Comparison of ENCODE assay signal across 21 mouse cellular contexts in the genomic region with DNA sequence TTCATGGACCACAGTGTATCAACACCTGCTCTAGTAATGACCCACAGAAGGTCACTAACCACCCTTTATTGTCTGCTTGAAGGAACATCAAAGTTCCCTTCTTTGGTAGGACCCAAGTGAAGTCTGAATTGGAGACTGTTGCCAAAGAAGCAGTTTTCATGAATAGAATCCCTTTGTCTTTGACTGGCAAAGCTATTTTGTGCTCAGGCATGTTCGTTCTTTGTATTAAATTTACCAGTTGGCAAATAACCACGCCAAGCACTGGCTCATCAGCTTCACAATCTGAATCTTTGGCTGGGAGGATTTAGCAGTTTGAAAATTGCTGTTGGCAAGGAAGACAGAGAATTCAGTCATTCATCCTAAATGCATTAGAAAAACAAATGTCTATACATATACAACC.
"Had no signal": no experiment of that assay in that cellular context is flagged by ENCODE, and none has a peak within 500 bp of the region (broad histone marks: within the 10 kb centered on the region; RNA-seq: fewer than 3 reads in every experiment).

No protein-coding gene starts in this region.

- H3K36me3 ChIP-seq: kidney, embryonic 15.5 days; limb, embryonic 10.5 days; limb, embryonic 13.5 days; liver, embryonic 13.5 days; neural tube, embryonic 12.5 days; neural tube, embryonic 15.5 days had no signal

- H3K9me3 ChIP-seq: kidney, embryonic 15.5 days; limb, embryonic 10.5 days; liver, embryonic 13.5 days; neural tube, embryonic 12.5 days; neural tube, embryonic 15.5 days had no signal

- H3K4me1 ChIP-seq: kidney, embryonic 15.5 days; limb, embryonic 10.5 days; limb, embryonic 13.5 days; liver, embryonic 13.5 days; neural tube, embryonic 12.5 days; neural tube, embryonic 15.5 days had no signal

- H3K27me3 ChIP-seq: kidney, embryonic 15.5 days; limb, embryonic 13.5 days; liver, embryonic 13.5 days; neural tube, embryonic 12.5 days; neural tube, embryonic 15.5 days had no signal

- DNase-seq: kidney, adult 8-10 months; kidney, postnatal 10 days; kidney, postnatal 36 days; liver; liver, embryonic 13.5 days; lung, adult 2 months; lung, postnatal 14 days; lung, postnatal 4 days; midbrain, embryonic 14.5 days; right cerebral cortex, adult 18-20 months; right cerebral cortex, postnatal 14 days; right cerebral cortex, postnatal 4 days; thymus, adult 2 months; thymus, postnatal 25 days had no signal

- H3K27ac ChIP-seq: kidney, embryonic 15.5 days; limb, embryonic 10.5 days; limb, embryonic 13.5 days; liver, embryonic 13.5 days; neural tube, embryonic 12.5 days; neural tube, embryonic 15.5 days; stomach, postnatal 0 days had no signal

- H3K4me2 ChIP-seq: kidney, embryonic 15.5 days; limb, embryonic 13.5 days; liver, embryonic 13.5 days; midbrain, embryonic 11.5 days; neural tube, embryonic 12.5 days; neural tube, embryonic 15.5 days had no signal

- H3K9ac ChIP-seq: kidney, embryonic 15.5 days; limb, embryonic 13.5 days; liver, embryonic 13.5 days; neural tube, embryonic 12.5 days; neural tube, embryonic 15.5 days had no signal

- H3K4me3 ChIP-seq: kidney, embryonic 15.5 days; limb, embryonic 10.5 days; limb, embryonic 13.5 days; liver, embryonic 13.5 days; neural tube, embryonic 12.5 days; neural tube, embryonic 15.5 days had no signal
